Mouse (Mus musculus) 416B (cell line): ENCODE data around the gene 2010111I01Rik.
"Not testable (repeated sequence)": the region's sequence is repeated elsewhere in the genome, so short reads cannot be mapped to it uniquely, and the experiment has no call there.

ENCODE experiments used
- DNase-seq: peaks from one replicate; pipeline ENCODE4 v3.0.0; 2011; ENCODE audit warnings: low read depth

2010111I01Rik gene

GRCm38 (mm10) chr13:63206396-63206795, 241.7 kb downstream of the 2010111I01Rik start:
- DNase-seq = no peak

DNA sequence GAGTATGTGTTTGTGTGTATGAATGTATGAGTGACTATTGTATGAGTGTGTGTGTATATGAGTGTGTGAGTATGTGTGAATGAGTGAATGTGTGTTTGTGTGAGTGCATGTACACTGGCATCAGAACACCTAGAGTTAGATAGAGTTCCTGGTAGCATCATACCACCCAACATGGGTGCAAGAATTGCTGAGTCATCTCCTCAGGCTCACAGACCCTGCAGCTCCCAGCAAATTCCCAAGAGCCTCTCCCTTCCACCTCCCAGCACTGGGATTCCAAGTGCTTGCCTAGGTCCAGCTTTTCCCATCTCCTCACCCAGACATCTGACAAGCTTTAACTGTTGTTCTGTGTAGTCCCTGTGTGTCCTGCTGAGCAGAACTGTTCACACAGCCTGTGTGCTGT, 251.8 kb downstream of the 2010111I01Rik start:
- no peak for DNase-seq

- DNase-seq = no peak
Measured at GRCm38 (mm10) chr13:63223026-63223770, 258.5 kb downstream of the 2010111I01Rik start.

GRCm38 (mm10) chr13:63225796-63226583, 261.3 kb downstream of the 2010111I01Rik start:
- DNase-seq = no peak

- no peak for DNase-seq
Measured at GRCm38 (mm10) chr13:63227785-63228184, 263.1 kb downstream of the 2010111I01Rik start.

GRCm38 (mm10) chr13:63230955-63231701, 266.4 kb downstream of the 2010111I01Rik start:
- DNase-seq = peak; percentile 45

- no peak for DNase-seq
Measured at GRCm38 (mm10) chr13:63231702-63232070, 267.0 kb downstream of the 2010111I01Rik start.

DNA sequence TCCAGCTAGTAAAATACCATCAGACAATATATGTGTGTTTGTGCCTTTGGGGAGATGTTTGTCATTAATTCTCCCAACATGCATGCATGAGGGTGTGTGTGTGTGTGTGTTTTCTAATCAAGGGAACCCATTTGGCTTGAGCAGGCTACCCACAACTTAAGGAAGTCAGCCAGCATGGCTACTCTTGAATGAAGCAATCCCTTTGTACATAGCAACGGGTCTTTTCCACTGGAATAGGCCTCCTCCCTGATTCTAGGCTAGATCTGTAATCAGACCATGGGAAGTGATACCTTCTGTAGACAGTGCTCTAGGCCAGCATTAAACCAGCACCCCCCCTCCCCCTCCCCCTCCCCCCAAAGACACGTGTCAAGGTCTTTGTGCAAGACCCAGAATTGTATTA, 267.9 kb downstream of the 2010111I01Rik start:
- no peak for DNase-seq

- DNase-seq = not testable (repeated sequence)
Measured at GRCm38 (mm10) chr13:63234520-63234919, 269.8 kb downstream of the 2010111I01Rik start.

DNA sequence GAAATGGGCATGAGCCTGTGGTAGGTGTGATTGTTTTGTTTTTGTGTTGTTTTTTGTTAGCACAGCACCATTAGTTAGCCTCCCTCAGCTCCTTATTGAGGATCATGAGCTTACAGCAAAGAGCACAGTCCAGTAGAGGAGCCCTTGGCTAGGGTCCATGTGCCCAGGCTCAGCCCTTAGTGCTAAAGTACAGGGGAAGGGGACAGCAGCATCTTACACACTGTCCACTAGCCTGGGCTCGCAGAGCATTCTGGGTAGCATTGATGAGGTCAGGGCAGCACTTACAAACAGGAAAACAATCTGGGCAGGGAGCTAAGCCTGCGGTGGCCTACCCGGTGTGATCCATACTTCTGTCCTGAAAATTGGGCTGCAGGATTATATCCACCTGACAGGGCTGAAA, 270.9 kb downstream of the 2010111I01Rik start:
- no peak for DNase-seq

DNA sequence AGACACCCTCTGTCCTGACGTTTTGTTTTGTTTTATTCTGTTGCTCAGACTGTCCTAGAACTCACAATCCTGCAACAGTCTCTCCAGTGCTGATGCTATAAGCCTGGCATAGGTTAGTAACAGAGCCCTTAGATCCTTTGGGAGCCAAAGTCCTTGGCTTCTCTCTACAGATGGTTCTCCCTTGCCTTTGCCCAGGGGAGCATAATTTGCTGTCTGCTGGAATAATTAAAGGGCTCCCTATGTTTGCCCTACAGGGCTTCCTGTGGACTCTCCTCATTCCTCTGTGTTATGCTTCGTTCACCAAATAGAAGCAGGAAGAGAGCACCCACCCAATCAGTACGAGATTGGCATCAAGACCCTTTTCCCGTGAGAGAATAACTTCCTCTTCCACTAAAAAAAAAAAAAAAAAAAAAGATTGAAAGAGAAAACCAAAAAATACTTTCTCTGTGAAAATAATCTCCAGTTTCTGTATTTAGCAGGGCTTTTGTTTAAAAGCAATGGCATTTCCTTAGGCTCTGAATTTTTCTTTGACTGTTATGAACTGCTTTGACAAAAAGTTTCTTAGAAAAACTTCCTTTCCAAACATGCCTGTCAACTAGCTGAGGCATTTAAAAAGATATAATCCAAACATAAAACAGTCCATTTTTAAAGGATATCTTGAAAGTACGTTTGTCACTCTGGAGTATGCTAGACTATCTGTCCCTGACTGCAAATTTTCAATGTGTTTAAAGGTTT, 271.6 kb downstream of the 2010111I01Rik start:
- no peak for DNase-seq

DNA sequence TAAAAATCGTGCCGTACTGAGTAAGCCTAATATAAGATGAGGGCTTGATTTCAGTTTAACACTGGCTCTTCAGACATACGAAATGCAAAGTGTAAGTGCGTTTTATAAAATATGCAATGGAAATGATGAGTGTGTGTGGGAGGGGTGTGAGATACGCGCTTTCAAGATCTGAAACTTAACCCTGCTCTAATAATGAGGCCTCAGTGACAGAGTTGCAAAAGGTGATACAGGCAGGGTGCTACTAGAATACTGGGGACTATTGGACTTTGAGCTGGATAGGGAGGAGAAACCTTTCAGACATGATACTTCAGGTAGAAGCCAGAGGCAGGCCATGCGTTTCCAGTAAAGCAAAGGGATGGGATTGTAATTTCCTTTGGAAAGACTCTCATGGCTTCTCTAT, 273.4 kb downstream of the 2010111I01Rik start:
- no peak for DNase-seq

- DNase-seq = peak; percentile 45
Measured at GRCm38 (mm10) chr13:63239301-63239804, 274.7 kb downstream of the 2010111I01Rik start.

- peak; percentile 80 for DNase-seq
Measured at GRCm38 (mm10) chr13:63239877-63240671, 275.4 kb downstream of the 2010111I01Rik start.

DNA sequence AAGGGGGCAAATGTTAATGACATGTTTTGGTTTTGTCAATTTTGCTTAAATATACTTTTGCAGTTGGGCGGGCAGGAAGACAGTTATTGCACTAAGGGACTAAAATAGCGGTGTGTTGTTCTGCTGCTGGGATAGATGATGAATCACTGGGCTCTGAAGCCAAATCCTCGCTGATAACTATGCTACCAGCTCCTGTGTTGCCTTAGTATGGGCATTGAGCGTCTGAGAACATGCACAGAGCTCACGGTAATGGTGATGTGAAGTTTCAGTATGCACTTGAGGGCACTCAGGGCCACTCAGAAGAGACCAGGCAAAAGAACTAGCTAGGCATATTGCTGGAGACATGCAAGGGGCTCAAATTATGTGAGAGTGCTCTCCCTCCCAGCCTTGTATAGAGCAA, 276.1 kb downstream of the 2010111I01Rik start:
- peak; percentile 61 for DNase-seq

GRCm38 (mm10) chr13:63241665-63242064, 277.0 kb downstream of the 2010111I01Rik start:
- DNase-seq = no peak

DNA sequence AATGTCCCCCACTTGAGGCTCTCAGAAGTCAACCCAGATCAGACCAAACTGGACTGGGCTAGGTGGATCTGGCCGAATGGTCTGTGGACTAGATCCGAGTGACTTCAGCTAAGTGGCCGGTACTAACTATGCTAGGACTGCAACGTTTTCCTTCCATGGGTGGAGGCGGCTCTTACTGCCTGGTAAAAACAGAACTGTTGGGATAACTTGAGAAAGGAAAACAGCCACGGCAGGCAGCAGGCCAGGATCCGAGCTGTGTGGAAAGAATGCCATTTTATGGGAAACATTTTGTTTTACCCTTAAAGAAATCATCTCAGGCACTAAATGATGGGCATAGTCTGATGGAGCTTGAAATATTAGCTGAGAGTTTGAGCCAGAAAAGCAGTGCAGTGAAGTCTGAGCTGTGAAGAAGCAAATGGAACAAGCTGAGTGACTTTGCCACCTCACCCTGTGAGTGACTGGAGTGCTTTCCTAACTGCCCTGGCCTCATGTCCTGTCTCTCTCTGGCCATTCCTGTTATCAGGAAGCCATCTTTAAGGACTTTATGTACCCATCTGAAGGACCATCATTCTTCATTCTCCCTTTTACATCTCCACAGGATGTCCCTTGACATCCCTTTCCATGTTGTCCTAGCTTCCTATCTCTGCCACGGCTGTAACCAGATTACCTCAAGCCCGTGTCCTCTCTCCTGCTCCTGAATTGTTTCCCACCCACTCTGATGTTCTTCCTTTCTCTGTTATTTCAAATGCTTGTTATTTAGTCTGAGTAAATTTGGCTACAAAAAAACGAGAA, 277.9 kb downstream of the 2010111I01Rik start:
- DNase-seq = no peak

GRCm38 (mm10) chr13:63243586-63243985, 278.9 kb downstream of the 2010111I01Rik start:
- peak; percentile 89 for DNase-seq

GRCm38 (mm10) chr13:63244425-63244824, 279.7 kb downstream of the 2010111I01Rik start:
- DNase-seq = no peak

DNA sequence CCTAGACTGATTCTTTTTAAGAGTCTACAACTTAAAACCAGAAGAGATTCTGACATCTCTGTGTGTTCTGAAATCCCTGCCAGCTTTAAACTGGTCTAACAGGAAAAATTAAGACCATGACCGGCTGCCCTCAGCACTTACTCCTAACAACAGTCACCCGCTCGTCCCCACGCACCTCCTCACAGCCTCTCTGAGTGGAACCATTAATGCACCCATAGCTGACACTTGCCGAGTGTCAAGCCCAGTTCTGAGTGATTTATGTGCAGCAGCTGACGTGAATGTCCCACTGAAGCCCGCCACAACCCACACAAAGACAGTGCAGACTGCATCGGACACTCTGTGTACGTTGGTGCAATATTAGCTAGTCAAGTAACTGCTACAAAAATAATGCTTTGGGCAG, 280.5 kb downstream of the 2010111I01Rik start:
- no peak for DNase-seq
